Mouse (Mus musculus): ENCODE results near the gene Ptges. TPM values are rescaled to one million over a fixed set of nuclear protein-coding genes. Genes with fewer than 3 reads are reported as not detected.

The Ptges gene
- polyA plus RNA-seq, 1 experiment = 205 TPM

DNA sequence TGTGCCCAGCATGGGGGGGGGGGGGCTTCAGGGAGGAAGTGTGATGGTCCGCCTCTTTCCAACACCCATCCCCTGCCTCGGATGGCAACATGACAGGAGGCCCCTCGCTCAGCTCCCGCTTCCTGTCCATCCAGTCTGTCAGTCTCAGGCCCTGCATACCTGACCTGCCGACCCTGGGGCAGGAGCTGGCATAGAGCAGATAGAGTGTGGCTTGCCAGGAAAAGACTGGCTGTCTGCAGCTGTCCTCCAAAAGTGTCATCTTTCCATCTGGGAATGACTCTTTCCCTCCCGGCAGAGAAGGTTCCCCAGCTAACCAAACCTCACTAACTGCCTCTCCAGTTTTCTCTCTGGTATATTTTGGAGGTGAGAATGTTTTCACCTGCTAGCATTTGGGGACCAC is 79.1 kb downstream of the Ptges start:
- DNase-seq (ENCODE audit: low read depth) = no peak

DNA sequence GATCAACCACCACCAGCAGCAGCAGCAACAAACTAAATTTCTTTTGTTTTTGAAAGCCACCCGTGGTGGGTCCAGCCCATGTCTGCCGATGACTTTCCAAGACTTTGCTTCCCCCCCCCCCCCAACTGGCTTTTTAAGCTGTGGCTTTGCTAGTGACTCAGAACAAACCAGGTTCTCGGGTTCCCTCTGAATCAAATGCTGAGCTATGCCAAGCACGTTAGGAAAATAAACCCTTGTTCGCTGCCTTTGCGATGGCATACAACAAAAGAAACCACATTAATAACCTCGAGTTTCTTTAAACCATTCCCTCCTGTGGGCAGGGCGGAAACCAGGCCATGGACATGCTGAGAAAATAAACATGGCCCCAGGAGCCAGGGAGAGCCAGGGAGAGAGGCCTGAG is 81.5 kb downstream of the Ptges start:
- no peak for DNase-seq (ENCODE audit: low read depth)

DNA sequence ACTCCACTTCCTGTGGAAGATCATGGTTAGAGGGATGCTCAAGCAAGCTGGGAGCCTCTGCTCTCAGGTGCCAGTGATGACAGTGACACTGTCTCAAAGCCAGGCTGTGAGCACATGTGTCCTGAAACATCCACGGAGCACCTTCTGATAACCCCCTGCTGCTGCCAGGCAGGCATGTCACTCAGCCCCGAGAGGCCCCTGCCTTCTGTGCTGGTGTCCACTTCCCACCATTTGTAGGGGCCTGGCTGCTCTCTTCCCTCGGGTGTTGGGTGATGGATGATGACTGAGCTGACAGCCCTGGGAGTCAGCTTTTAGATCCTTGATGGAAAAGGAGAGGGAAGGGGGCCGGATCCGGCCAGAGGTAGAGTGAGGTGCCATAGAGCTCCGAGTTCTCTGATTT is 82.9 kb downstream of the Ptges start:
- no peak for DNase-seq (ENCODE audit: low read depth)

DNA sequence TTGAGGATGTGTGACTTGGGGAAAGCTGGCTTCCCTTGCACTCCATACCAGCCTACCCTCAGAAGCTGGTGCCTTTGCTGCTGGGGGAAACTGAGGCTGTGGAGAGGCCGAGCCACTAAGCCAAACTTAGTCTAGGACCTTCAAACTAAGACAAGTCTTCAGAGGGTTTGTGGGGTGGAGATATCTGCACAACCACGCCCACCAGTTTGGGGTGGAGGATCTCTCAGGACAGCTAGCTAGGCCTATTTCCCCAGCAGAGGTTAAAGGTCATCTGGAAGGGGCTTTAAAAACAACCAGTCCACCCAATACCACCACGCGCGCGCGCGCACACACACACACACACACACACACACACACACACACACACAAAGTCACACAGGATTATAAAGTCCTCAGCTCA is 83.4 kb downstream of the Ptges start:
- DNase-seq (ENCODE audit: low read depth) = no peak

DNA sequence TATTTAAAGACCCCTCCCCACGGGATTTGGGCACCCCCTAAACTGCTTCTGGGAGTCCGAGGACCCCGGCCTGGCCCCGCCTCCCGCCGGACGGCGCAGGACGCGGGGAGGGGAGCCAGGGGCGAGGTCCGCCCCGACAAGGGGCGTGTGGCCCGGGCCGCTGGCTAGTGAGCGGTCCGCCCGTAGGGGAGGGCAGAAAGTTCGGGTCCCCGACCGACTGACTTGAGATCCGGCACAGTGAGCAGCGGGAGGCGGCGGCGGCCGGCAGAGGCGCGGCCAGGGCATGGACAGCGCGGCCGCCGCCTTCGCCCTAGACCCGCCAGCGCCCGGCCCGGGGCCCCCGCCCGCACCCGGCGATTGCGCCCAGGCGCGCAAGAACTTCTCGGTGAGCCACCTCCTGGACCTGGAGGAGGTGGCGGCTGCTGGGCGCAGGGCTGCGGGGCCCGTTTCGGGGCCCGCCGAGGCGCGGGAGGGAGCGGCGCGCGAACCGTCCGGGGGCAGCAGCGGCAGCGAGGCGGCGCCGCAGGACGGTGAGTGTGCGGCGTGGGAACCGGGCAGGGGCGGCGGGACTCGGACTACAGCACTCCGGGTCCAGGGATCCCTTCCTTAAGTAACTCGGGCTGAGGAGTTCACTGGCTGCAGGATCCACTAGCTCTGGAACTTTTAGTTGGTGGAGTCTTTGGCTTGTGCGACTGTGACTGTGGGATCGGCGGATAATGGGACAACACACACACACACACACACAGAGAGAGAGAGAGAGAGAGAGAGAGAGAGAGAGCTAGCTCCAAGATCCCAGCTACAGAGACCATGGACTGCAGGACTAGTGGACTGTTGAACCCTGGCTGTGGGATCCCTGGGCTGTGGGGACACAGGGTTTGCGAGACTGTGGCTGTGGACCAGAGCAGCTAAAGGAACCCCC is 84.3 kb downstream of the Ptges start:
- no peak for DNase-seq (ENCODE audit: low read depth)

DNA sequence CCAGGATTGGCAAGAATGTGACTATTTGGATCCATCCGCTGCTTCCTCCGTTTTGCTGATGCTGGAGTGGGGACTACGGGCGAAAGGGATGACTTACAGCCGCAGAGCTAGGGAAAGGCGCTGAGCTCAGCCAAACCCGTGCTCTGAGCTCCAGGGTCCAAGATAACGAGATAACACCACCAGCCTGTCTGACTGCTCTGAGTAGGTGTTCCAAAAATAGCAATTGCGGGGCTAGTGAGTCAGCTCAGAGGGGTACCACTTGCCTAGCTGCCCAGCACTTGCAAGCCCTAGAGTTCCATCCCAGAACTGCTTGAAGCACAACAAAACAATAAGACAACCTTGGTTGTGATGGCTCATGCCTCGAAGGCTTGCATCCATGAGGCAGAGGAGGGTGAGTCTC is 87.0 kb downstream of the Ptges start:
- no peak for DNase-seq (ENCODE audit: low read depth)

Other genes starting within 250 kb of the Ptges start
- 8.0 and 12.3 TPM in 2 replicates for gene 1700001O22Rik, start 126.2 kb downstream of the Ptges start, polyA plus RNA-seq (2012; rRNA removed)
- gene Ntmt1, start 122.0 kb downstream of the Ptges start, polyA plus RNA-seq (2012; rRNA removed) = 30.0 and 35.6 TPM in 2 replicates
- gene Asb6, start 99.5 kb downstream of the Ptges start, polyA plus RNA-seq (2012; rRNA removed) = 41.3 and 45.6 TPM in 2 replicates
- gene Prrx2, start 94.9 kb downstream of the Ptges start, polyA plus RNA-seq (2012; rRNA removed) = 8.7 and 10.8 TPM in 2 replicates
- gene Tor1b, start 23.1 kb upstream of the Ptges start, polyA plus RNA-seq (2012; rRNA removed) = 28.0 and 31.4 TPM in 2 replicates
- 37.4 and 41.5 TPM in 2 replicates for gene Tor1a, start 38.1 kb upstream of the Ptges start, polyA plus RNA-seq (2012; rRNA removed)
- 24.9 and 29.0 TPM in 2 replicates for gene BC005624, start 52.3 kb upstream of the Ptges start, polyA plus RNA-seq (2012; rRNA removed)
- 45.1 and 47.0 TPM in 2 replicates for gene Usp20, start 52.4 kb upstream of the Ptges start, polyA plus RNA-seq (2012; rRNA removed)
- 28.8 and 34.8 TPM in 2 replicates for gene Fnbp1, start 212.1 kb upstream of the Ptges start, polyA plus RNA-seq (2012; rRNA removed)
- 28.7 and 35.0 TPM in 2 replicates for gene Gpr107, start 222.5 kb upstream of the Ptges start, polyA plus RNA-seq (2012; rRNA removed)

Data from gonadal fat pad, adult 2 months (tissue).